Mouse (Mus musculus): Measurements from ENCODE around the gene Alkbh3. TPM values are rescaled to one million over a fixed set of nuclear protein-coding genes. Genes with fewer than 3 reads are reported as not detected.

The Alkbh3 gene
- total and polyA plus RNA-seq, 3 experiments = not detected

DNA sequence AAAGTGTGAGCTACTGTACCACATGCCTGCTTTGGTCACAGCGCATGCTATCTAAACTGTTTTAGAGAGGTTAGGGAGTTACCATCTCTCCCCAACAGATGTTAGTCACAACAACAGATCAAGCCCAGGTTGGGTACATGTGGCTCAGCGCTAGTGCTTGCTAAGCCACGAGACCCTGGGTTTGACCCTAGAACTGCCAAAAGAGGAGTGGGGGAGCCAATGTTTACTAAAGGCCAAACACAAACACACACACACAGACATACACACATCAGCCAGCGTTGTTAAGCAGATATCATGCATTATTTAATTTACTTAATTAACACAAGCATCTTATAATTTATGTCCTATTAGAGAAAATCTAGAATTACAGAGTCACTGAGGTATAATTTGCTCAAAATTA is 8.7 kb downstream of the Alkbh3 start:
- H3K4me3 ChIP-seq (ENCODE audit: control insufficient read depth in 1 of 2, insufficient read depth in 1 of 2, low read depth in 2 of 2, low read length in 2 of 2) = no peak overlapping the region
- no peaks in the 10 kb centered on the region; a peak in 1 of 4 replicates for H3K4me1 ChIP-seq (ENCODE audit: control insufficient read depth in 1 of 2, insufficient read depth in 2 of 2, low read length in 2 of 2)
- H3K79me2 ChIP-seq (ENCODE audit: control insufficient read depth, insufficient read depth, low read length, poor library complexity) = no peaks in the 10 kb centered on the region
- no peaks in the 10 kb centered on the region for H3K36me3 ChIP-seq (ENCODE audit: control insufficient read depth in 1 of 2, insufficient read depth in 2 of 2, low read length in 2 of 2)
- H3K9ac ChIP-seq (ENCODE audit: control insufficient read depth, low read depth, low read length, poor library complexity, severe bottlenecking) = no peak overlapping the region
- no peak overlapping the region for H3K27ac ChIP-seq (ENCODE audit: control insufficient read depth, low read depth, low read length)
- TF ChIP-seq HCFC1 (IDR thresholded peaks at IDR 0.05; ENCODE audit: low read depth, low read length) (no peak), ETS1 (IDR thresholded peaks at IDR 0.05; ENCODE audit: low read depth, low read length) (no peak), MXI1 (IDR thresholded peaks at IDR 0.05; ENCODE audit: low read depth, low read length) (no peak), POLR2AphosphoS5 (IDR thresholded peaks at IDR 0.05; ENCODE audit: borderline replicate concordance, low read depth, low read length) (no peak), MAFK (IDR thresholded peaks at IDR 0.05; ENCODE audit: borderline replicate concordance, low read depth, low read length) (no peak), TBP (IDR thresholded peaks at IDR 0.05; ENCODE audit: low read depth, low read length) (no peak), POLR2A (IDR thresholded peaks at IDR 0.05; ENCODE audit: control insufficient read depth in 1 of 2, insufficient read depth in 1 of 2, low read depth in 1 of 2, low read length in 2 of 2, poor library complexity in 1 of 2) (no peak), MAX (IDR thresholded peaks at IDR 0.05; ENCODE audit: low read length) (no peak), MYB (IDR thresholded peaks at IDR 0.05; ENCODE audit: low read depth, low read length) (no peak), TAL1 (IDR thresholded peaks at IDR 0.05; ENCODE audit: low read length) (no peak), ZNF384 (IDR thresholded peaks at IDR 0.05; ENCODE audit: low read depth, low read length) (no peak), CTCF (IDR thresholded peaks at IDR 0.05 in 2 of 3, conservative IDR thresholded peaks at IDR 0.05 in 1 of 3; ENCODE audit: control insufficient read depth in 1 of 3, insufficient read depth in 1 of 3, low read depth in 2 of 3, low read length in 3 of 3, poor library complexity in 1 of 3, severe bottlenecking in 1 of 3) (no peak), E2F4 (IDR thresholded peaks at IDR 0.05; ENCODE audit: borderline replicate concordance, low read depth, low read length) (no peak), KAT2A (conservative IDR thresholded peaks at IDR 0.05; ENCODE audit: low read depth, low read length) (no peak), GABPA (IDR thresholded peaks at IDR 0.05; ENCODE audit: low read depth, low read length) (no peak), POLR2AphosphoS2 (IDR thresholded peaks at IDR 0.05; ENCODE audit: low read length) (no peak), EP300 (IDR thresholded peaks at IDR 0.05; ENCODE audit: low read depth in 1 of 2, low read length in 2 of 2) (no peak)
- H3K9me3 ChIP-seq (replicated peaks; ENCODE audit: insufficient read depth, low read length) = no peaks in the 10 kb centered on the region
- no peak for DNase-seq (ENCODE audit: low read depth, low spot score)
- peaks cover 7 to 11% of the 10 kb centered on the region in 2 experiments for H3K27me3 ChIP-seq (ENCODE audit: control insufficient read depth in 1 of 2, insufficient read depth in 2 of 2, low read length in 2 of 2)

DNA sequence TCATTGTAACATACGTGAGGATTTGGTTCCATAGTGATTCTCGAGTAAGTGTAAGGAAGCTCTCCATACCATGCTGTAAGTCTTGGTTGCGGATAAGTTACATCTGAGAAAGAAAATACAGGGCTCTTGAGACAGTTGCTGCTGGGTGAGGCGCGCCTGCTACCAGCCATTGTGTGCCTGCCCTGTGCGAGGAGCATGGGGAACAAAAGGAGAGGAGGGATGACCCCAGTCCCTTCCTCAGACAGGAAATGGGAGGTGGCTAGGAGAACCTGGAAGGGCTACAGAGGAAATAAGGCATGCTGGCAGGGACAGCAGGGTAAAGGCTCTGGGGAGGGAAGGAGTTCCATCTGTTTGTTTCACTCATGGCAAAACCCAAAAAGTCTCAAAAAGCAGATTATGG is 9.2 kb downstream of the Alkbh3 start:
- DNase-seq (ENCODE audit: low read depth, low spot score) = no peak
- no peaks in the 10 kb centered on the region for H3K9me3 ChIP-seq (replicated peaks; ENCODE audit: insufficient read depth, low read length)
- H3K4me1 ChIP-seq (ENCODE audit: control insufficient read depth in 1 of 2, insufficient read depth in 2 of 2, low read length in 2 of 2) = no peaks in the 10 kb centered on the region; a peak in 1 of 4 replicates
- TF ChIP-seq RCOR1 (IDR thresholded peaks at IDR 0.05; ENCODE audit: low read depth, low read length) (no peak), ETS1 (IDR thresholded peaks at IDR 0.05; ENCODE audit: low read depth, low read length) (no peak), EP300 (IDR thresholded peaks at IDR 0.05; ENCODE audit: low read depth in 1 of 2, low read length in 2 of 2) (no peak), TAL1 (IDR thresholded peaks at IDR 0.05; ENCODE audit: low read length) (no peak), E2F4 (IDR thresholded peaks at IDR 0.05; ENCODE audit: borderline replicate concordance, low read depth, low read length) (no peak), KAT2A (conservative IDR thresholded peaks at IDR 0.05; ENCODE audit: low read depth, low read length) (no peak)
- no peaks in the 10 kb centered on the region for H3K79me2 ChIP-seq (ENCODE audit: control insufficient read depth, insufficient read depth, low read length, poor library complexity)
- H3K27ac ChIP-seq (ENCODE audit: control insufficient read depth, low read depth, low read length) = no peak overlapping the region
- no peaks in the 10 kb centered on the region for H3K36me3 ChIP-seq (ENCODE audit: control insufficient read depth in 1 of 2, insufficient read depth in 2 of 2, low read length in 2 of 2)
- H3K27me3 ChIP-seq (ENCODE audit: control insufficient read depth in 1 of 2, insufficient read depth in 2 of 2, low read length in 2 of 2) = peaks cover 7 to 11% of the 10 kb centered on the region in 2 experiments
- H3K9ac ChIP-seq (ENCODE audit: control insufficient read depth, low read depth, low read length, poor library complexity, severe bottlenecking) = no peak overlapping the region
- no peak overlapping the region for H3K4me3 ChIP-seq (ENCODE audit: control insufficient read depth in 1 of 2, insufficient read depth in 1 of 2, low read depth in 2 of 2, low read length in 2 of 2)

All from MEL (cell line).